Mouse (Mus musculus) C2C12 (cell line): ENCODE data around the gene Fras1. TPM values are rescaled to one million over a fixed set of nuclear protein-coding genes. Genes with fewer than 3 reads are reported as not detected.

Source experiments
- H3K27me3 ChIP-seq: one replicate; pipeline ENCODE4 v1.6.1; 2011; ENCODE audit not compliant: control insufficient read depth, insufficient read depth, insufficient read length
- H3K36me3 ChIP-seq: one replicate; pipeline ENCODE4 v1.6.1; 2011; ENCODE audit not compliant: control insufficient read depth, insufficient read depth
- H3K4me3 ChIP-seq: one replicate; pipeline ENCODE4 v1.5.1; 2011; ENCODE audit warnings: mild to moderate bottlenecking, control low read depth; ENCODE audit not compliant: poor library complexity, insufficient read depth, severe bottlenecking
- H3K79me2 ChIP-seq: one replicate; pipeline ENCODE4 v1.6.1; 2011; ENCODE audit not compliant: control insufficient read depth, insufficient read depth
- H3K79me3 ChIP-seq: one replicate; pipeline ENCODE4 v1.6.1; 2011; ENCODE audit warnings: low read depth, control low read depth
- H3ac ChIP-seq: one replicate; pipeline ENCODE3; 2011; ENCODE audit warnings: low read depth; ENCODE audit not compliant: control insufficient read depth, insufficient read length
- CEBPB ChIP-seq: IDR thresholded peaks from one replicate; pipeline ENCODE4 v1.6.1; 2011; ENCODE audit warnings: low read depth, mild to moderate bottlenecking, control low read depth, moderate library complexity
- CTCF ChIP-seq: IDR thresholded peaks from one replicate; pipeline ENCODE4 v1.5.1; 2011; ENCODE audit not compliant: control insufficient read depth, insufficient read depth, insufficient read length
- FOSL1 ChIP-seq: IDR thresholded peaks from one replicate; pipeline ENCODE4 v1.8.0; 2011; ENCODE audit warnings: mild to moderate bottlenecking, low read length; ENCODE audit not compliant: poor library complexity, insufficient read depth, severe bottlenecking
- MAX ChIP-seq: IDR thresholded peaks from one replicate; pipeline ENCODE4 v1.6.1; 2011; ENCODE audit warnings: mild to moderate bottlenecking, control low read depth
- MYOD1 ChIP-seq: IDR thresholded peaks from one replicate; pipeline ENCODE4 v1.6.1; 2011; ENCODE audit warnings: low read depth; ENCODE audit not compliant: control insufficient read depth, insufficient read length
- MYOG ChIP-seq: IDR thresholded peaks from one replicate; pipeline ENCODE4 v1.6.1; 2011; ENCODE audit not compliant: control insufficient read depth, insufficient read length; ENCODE audit errors: extremely low read depth
- USF1 ChIP-seq: IDR thresholded peaks from one replicate; pipeline ENCODE4 v1.6.1; 2011; ENCODE audit warnings: low read depth, mild to moderate bottlenecking, control low read depth, moderate library complexity
- polyA plus RNA-seq: library from polyadenylated mRNA; unstranded; fragments of >200 nt; fragmentation: generic; extraction: Trizol; gene quantifications from one replicate; pipeline ENCODE4 v1.2.1, GENCODE M21; 2012; ENCODE audit warnings: missing spikeins

The Fras1 gene
- polyA plus RNA-seq, 1 experiment: 0.11 TPM

- Histone ChIP-seq H3ac (no peak overlapping the region), H3K27me3 (no peaks in the 10 kb centered on the region), H3K79me2 (no peaks in the 10 kb centered on the region), H3K36me3 (no peaks in the 10 kb centered on the region), H3K79me3 (no peaks in the 10 kb centered on the region), H3K4me3 (no peak overlapping the region)
- TF ChIP-seq MYOG: no peak
- no peak for TF ChIP-seq FOSL1
- TF ChIP-seq CTCF: peak; percentile 3
- no peak for TF ChIP-seq USF1
These were observed 395.2 kb downstream of the Fras1 start for GRCm38 (mm10) chr5:96768846-96769471.

- H3K79me3 ChIP-seq: no peaks in the 10 kb centered on the region
- TF ChIP-seq MAX: no peak
- no peak for TF ChIP-seq MYOD1
- no peak for TF ChIP-seq USF1
- no peak for TF ChIP-seq MYOG
- no peak for TF ChIP-seq CTCF
- TF ChIP-seq CEBPB: no peak
- no peak for TF ChIP-seq FOSL1
- no peak overlapping the region for H3K4me3 ChIP-seq
- no peak overlapping the region for H3ac ChIP-seq
- H3K79me2 ChIP-seq: no peaks in the 10 kb centered on the region
- H3K27me3 ChIP-seq: no peaks in the 10 kb centered on the region
- H3K36me3 ChIP-seq: no peaks in the 10 kb centered on the region
These were observed 409.9 kb downstream of the Fras1 start for GRCm38 (mm10) chr5:96783506-96784288.

DNA sequence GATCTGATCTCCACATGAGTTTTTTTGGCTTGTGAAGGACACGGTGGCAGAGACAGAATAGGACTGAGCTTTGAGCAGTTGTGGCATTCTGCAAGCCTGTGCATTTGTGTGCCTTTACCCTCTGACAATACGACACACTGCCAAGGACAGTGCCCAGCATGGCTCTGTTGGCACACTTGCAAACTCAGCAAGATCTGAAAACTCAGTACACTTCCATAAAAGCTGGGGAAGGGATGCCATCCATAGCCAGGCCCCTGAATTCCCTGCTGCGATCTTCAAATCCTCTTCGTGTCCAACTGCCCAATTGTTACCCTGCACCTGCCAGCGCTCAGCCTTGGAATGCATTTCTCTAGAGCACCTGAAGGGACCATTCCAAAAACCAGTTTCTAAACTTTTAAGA, 411.3 kb downstream of the Fras1 start:
- H3K4me3 ChIP-seq: no peak overlapping the region
- TF ChIP-seq CEBPB (no peak), MYOD1 (no peak), FOSL1 (no peak), CTCF (no peak), MYOG (no peak), MAX (no peak), USF1 (no peak)
- no peaks in the 10 kb centered on the region for H3K79me3 ChIP-seq
- no peak overlapping the region for H3ac ChIP-seq
- H3K27me3 ChIP-seq: no peaks in the 10 kb centered on the region
- H3K79me2 ChIP-seq: no peaks in the 10 kb centered on the region
- H3K36me3 ChIP-seq: no peaks in the 10 kb centered on the region

GRCm38 (mm10) chr5:96792422-96792821, 418.7 kb downstream of the Fras1 start:
- TF ChIP-seq USF1: no peak
- no peak for TF ChIP-seq MYOG
- no peak for TF ChIP-seq FOSL1
- H3K4me3 ChIP-seq: no peak overlapping the region
- no peaks in the 10 kb centered on the region for H3K27me3 ChIP-seq
- peaks cover 5% of the 10 kb centered on the region for H3K36me3 ChIP-seq
- no peak overlapping the region for H3ac ChIP-seq
- H3K79me2 ChIP-seq: peaks cover 42% of the 10 kb centered on the region
- peaks cover 33% of the 10 kb centered on the region for H3K79me3 ChIP-seq

- no peaks in the 10 kb centered on the region for H3K27me3 ChIP-seq
- H3K4me3 ChIP-seq: peak within 1 kb of the TSS; percentile 71
- H3K36me3 ChIP-seq: peaks cover 12% of the 10 kb centered on the region
- H3ac ChIP-seq: peak within 1 kb of the TSS; percentile 89
- H3K79me3 ChIP-seq: peaks cover 37% of the 10 kb centered on the region
- peaks cover 49% of the 10 kb centered on the region for H3K79me2 ChIP-seq
- TF ChIP-seq CTCF: no peak
- TF ChIP-seq MAX: no peak
These were observed 419.4 kb downstream of the Fras1 start, which contains the start of gene Anxa3 for GRCm38 (mm10) chr5:96792936-96793718. TSS of gene Anxa3 (plus strand) at chr5:96793339.
